Mouse (Mus musculus) kidney, embryonic 16.5 days (tissue): ENCODE measurements around the gene Polm. TPM values are rescaled to one million over a fixed set of nuclear protein-coding genes. Genes with fewer than 3 reads are reported as not detected.

ENCODE experiments used
- ATAC-seq: fragments of 200-750 bp; cut with Nextera tagmentation; 2 replicates; pipeline ENCODE4 v1.8.0; 2017; ENCODE audit warnings: moderate TSS enrichment; ENCODE audit not compliant: low FRiP score, low TSS enrichment
- H3K27ac ChIP-seq: fragments of 300-500 bp; sonication (generic); 2 replicates; pipeline ENCODE4 v1.5.1; 2014; ENCODE audit warnings: low read length
- H3K27me3 ChIP-seq: fragments of 300-500 bp; sonication (generic); 2 replicates; pipeline ENCODE4 v1.6.1; 2014; ENCODE audit warnings: low read length, control low read depth, mixed read lengths; ENCODE audit not compliant: insufficient read depth
- H3K36me3 ChIP-seq: fragments of 300-500 bp; sonication (generic); 2 replicates; pipeline ENCODE4 v1.6.1; 2014; ENCODE audit warnings: low read length, control low read depth, mixed read lengths; ENCODE audit not compliant: insufficient read depth
- H3K4me1 ChIP-seq: fragments of 300-500 bp; sonication (generic); 2 replicates; pipeline ENCODE4 v1.6.1; 2014; ENCODE audit warnings: low read length, control low read depth, mixed read lengths; ENCODE audit not compliant: insufficient read depth
- H3K4me2 ChIP-seq: fragments of 300-500 bp; sonication (generic); replicated peaks from 2 replicates; pipeline ENCODE4 v1.6.1; 2014; ENCODE audit warnings: low read depth, low read length
- H3K4me3 ChIP-seq: fragments of 300-500 bp; sonication (generic); 2 replicates; pipeline ENCODE4 v1.5.1; 2014; ENCODE audit warnings: mild to moderate bottlenecking, low read length
- H3K9ac ChIP-seq: fragments of 300-500 bp; sonication (generic); replicated peaks from 2 replicates; pipeline ENCODE4 v1.6.1; 2014; ENCODE audit warnings: low read length
- H3K9me3 ChIP-seq: fragments of 300-500 bp; sonication (generic); 2 replicates; pipeline ENCODE4 v1.6.1; 2016; ENCODE audit warnings: low read length, control low read depth
- WGBS: fragments of 180-500 bp; shearing (Covaris S2); extraction: QIAGEN DNeasy Blood & Tissue Kit; methylation state at CpG from one replicate; pipeline ENCODE4 v1.1.7; 2014; 5-methylcytosine and 5-hydroxymethylcytosine counted together
- polyA plus RNA-seq: library from polyadenylated mRNA; unstranded; fragments of >200 nt; fragmentation: Nextera tagmentation; extraction: Ambion mirVana; gene quantifications from 2 replicates; pipeline ENCODE4 v1.2.1, GENCODE M21; 2015

Gene Polm
- polyA plus RNA-seq, 1 experiment from 2014 or later: 9.8 TPM

- 93% methylated on average over 11 of the region's 11 CpGs for WGBS
- no peaks in the 10 kb centered on the region for H3K9me3 ChIP-seq
- no peak overlapping the region for H3K4me3 ChIP-seq
- no peak for ATAC-seq
- H3K27me3 ChIP-seq: no peaks in the 10 kb centered on the region
- no peak overlapping the region for H3K9ac ChIP-seq
- peaks cover 13% of the 10 kb centered on the region for H3K4me1 ChIP-seq
- peaks cover 57% of the 10 kb centered on the region for H3K36me3 ChIP-seq
- H3K27ac ChIP-seq: no peak overlapping the region
- no peak overlapping the region for H3K4me2 ChIP-seq
Measured at GRCm38 (mm10) chr11:5872707-5873106, 34.9 kb upstream of the Polm start.

- WGBS: 87% methylated on average over 16 of the region's 16 CpGs
- Histone ChIP-seq H3K4me3 (no peak overlapping the region), H3K9me3 (no peaks in the 10 kb centered on the region), H3K27ac (no peak overlapping the region), H3K4me2 (no peak overlapping the region), H3K27me3 (no peaks in the 10 kb centered on the region), H3K9ac (no peak overlapping the region), H3K4me1 (peaks cover 8% of the 10 kb centered on the region), H3K36me3 (peaks cover 51% of the 10 kb centered on the region)
- no peak for ATAC-seq
Measured at GRCm38 (mm10) chr11:5870069-5870468, 32.3 kb upstream of the Polm start.

- H3K4me2 ChIP-seq: no peak overlapping the region
- peaks cover 44% of the 10 kb centered on the region for H3K36me3 ChIP-seq
- H3K4me3 ChIP-seq: no peak overlapping the region
- H3K9me3 ChIP-seq: no peaks in the 10 kb centered on the region
- no peak overlapping the region for H3K9ac ChIP-seq
- H3K27me3 ChIP-seq: no peaks in the 10 kb centered on the region
- WGBS: 96% methylated on average over 16 of the region's 16 CpGs
- H3K27ac ChIP-seq: no peak overlapping the region
- ATAC-seq: no peak
- peaks cover 8% of the 10 kb centered on the region for H3K4me1 ChIP-seq
Measured at GRCm38 (mm10) chr11:5869331-5869730, 31.5 kb upstream of the Polm start.

GRCm38 (mm10) chr11:5868324-5868723 is 30.5 kb upstream of the Polm start:
- Histone ChIP-seq H3K9ac (no peak overlapping the region), H3K4me1 (peaks cover 9% of the 10 kb centered on the region), H3K9me3 (no peaks in the 10 kb centered on the region), H3K27me3 (no peaks in the 10 kb centered on the region), H3K4me2 (no peak overlapping the region), H3K36me3 (peaks cover 35% of the 10 kb centered on the region), H3K27ac (no peak overlapping the region), H3K4me3 (no peak overlapping the region)
- ATAC-seq: peak; percentile 17; the same call in 1 of the 2 replicates
- WGBS: 73% methylated on average over 12 of the region's 12 CpGs

GRCm38 (mm10) chr11:5867196-5867595 is 29.4 kb upstream of the Polm start:
- Histone ChIP-seq H3K27ac (no peak overlapping the region; the same call in 1 of the 2 replicates), H3K9ac (no peak overlapping the region), H3K4me2 (no peak overlapping the region), H3K4me1 (peaks cover 20% of the 10 kb centered on the region), H3K36me3 (peaks cover 23% of the 10 kb centered on the region), H3K9me3 (no peaks in the 10 kb centered on the region), H3K27me3 (no peaks in the 10 kb centered on the region), H3K4me3 (no peak overlapping the region)
- WGBS: 73% methylated on average over 2 of the region's 2 CpGs
- 0 out of 2 replicates have a peak, but pooled peaks have one; percentile 12 for ATAC-seq

GRCm38 (mm10) chr11:5862394-5863105 is 24.7 kb upstream of the Polm start:
- Histone ChIP-seq H3K27ac (peak overlapping the region; percentile 23), H3K4me1 (peaks cover 32% of the 10 kb centered on the region), H3K9me3 (peaks cover 4% of the 10 kb centered on the region; the same call in 1 of the 2 replicates), H3K36me3 (no peaks in the 10 kb centered on the region), H3K27me3 (no peaks in the 10 kb centered on the region), H3K4me2 (peak overlapping the region; percentile 78), H3K9ac (peak overlapping the region; percentile 74), H3K4me3 (peak overlapping the region; percentile 52)
- 6% methylated on average over 15 of the region's 15 CpGs for WGBS
- ATAC-seq: peak; percentile 50

GRCm38 (mm10) chr11:5861678-5862393 is 24.0 kb upstream of the Polm start, which contains the start of gene Aebp1:
TSS of gene Aebp1 (plus strand) at chr11:5861947.
- 2% methylated on average over 57 of the region's 59 CpGs for WGBS
- H3K4me2 ChIP-seq: peak within 1 kb of the TSS; percentile 78
- peak within 1 kb of the TSS; percentile 23 for H3K27ac ChIP-seq

GRCm38 (mm10) chr11:5860639-5861038 is 22.8 kb upstream of the Polm start:
- peaks cover 24% of the 10 kb centered on the region for H3K4me1 ChIP-seq
- no peak overlapping the region for H3K4me3 ChIP-seq
- H3K27me3 ChIP-seq: no peaks in the 10 kb centered on the region
- no peak overlapping the region for H3K4me2 ChIP-seq
- H3K27ac ChIP-seq: no peak overlapping the region
- no peak for ATAC-seq
- H3K9ac ChIP-seq: no peak overlapping the region
- H3K9me3 ChIP-seq: peaks cover 4% of the 10 kb centered on the region; the same call in 1 of the 2 replicates
- 68% methylated on average over 6 of the region's 6 CpGs for WGBS
- H3K36me3 ChIP-seq: no peaks in the 10 kb centered on the region

More at GRCm38 (mm10) chr11:5861678-5862393, 24.0 kb upstream of the Polm start, which contains the start of gene Aebp1:
- peak within 1 kb of the TSS; percentile 52 for H3K4me3 ChIP-seq
- H3K4me1 ChIP-seq: peaks cover 26% of the 10 kb centered on the region
- ATAC-seq: peak; percentile 67
- H3K9ac ChIP-seq: peak within 1 kb of the TSS; percentile 74
- H3K9me3 ChIP-seq: peaks cover 4% of the 10 kb centered on the region; the same call in 1 of the 2 replicates
- H3K27me3 ChIP-seq: no peaks in the 10 kb centered on the region
- no peaks in the 10 kb centered on the region for H3K36me3 ChIP-seq

GRCm38 (mm10) chr11:5859883-5860550 is 22.2 kb upstream of the Polm start:
- H3K27me3 ChIP-seq: no peaks in the 10 kb centered on the region
- 78% methylated on average over 13 of the region's 13 CpGs for WGBS

More at GRCm38 (mm10) chr11:5859883-5860550, 22.2 kb upstream of the Polm start:
- no peaks in the 10 kb centered on the region for H3K36me3 ChIP-seq
- no peak overlapping the region for H3K4me2 ChIP-seq
- H3K4me3 ChIP-seq: no peak overlapping the region
- no peak overlapping the region for H3K9ac ChIP-seq
- peaks cover 24% of the 10 kb centered on the region for H3K4me1 ChIP-seq
- H3K27ac ChIP-seq: no peak overlapping the region
- ATAC-seq: no peak
- H3K9me3 ChIP-seq: peaks cover 4% of the 10 kb centered on the region; the same call in 1 of the 2 replicates
